24 mouse cellular contexts compared by ENCODE assay signal in the genomic region with DNA sequence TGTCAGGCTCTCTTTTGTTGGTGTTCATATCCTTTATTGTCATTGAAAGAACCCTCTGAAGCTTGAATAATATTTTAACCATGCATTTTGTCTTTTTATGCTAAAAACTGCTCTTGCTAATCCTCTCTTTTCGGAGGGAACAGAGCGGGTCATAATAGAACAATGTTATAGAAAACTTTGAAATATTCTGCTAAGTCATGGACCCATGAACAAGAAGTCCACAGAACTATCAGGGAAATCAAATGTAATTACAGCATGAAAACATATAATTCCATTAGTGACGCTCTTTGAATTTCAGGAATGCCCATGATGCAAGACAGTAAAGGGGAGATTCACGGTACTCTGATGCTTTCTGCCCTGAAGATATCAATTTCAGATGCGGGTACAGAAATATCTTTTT.
DNase-seq lines count a peak whose midpoint lies in the region; ATAC-seq and TF ChIP-seq lines count a peak whose summit lies in the region.
"Had no signal": no experiment of that assay in that cellular context is flagged by ENCODE, and none has a peak within 500 bp of the region (broad histone marks: within the 10 kb centered on the region; RNA-seq: fewer than 3 reads in every experiment).

No protein-coding gene starts in this region.

- no peak for TF ChIP-seq EP300 in liver, postnatal 0 days (IDR thresholded peaks at IDR 0.05; ENCODE audit: low read depth)

- H3K4me2 ChIP-seq in forebrain, embryonic 11.5 days (ENCODE audit: low read depth, low read length, severe bottlenecking) = no peak overlapping the region
- no peak overlapping the region for H3K4me2 ChIP-seq in forebrain, embryonic 13.5 days
- H3K4me2 ChIP-seq in midbrain, embryonic 12.5 days (replicated peaks) = no peak overlapping the region
- no peak overlapping the region for H3K4me2 ChIP-seq in midbrain, postnatal 0 days (ENCODE audit: low read depth, low read length, poor library complexity, severe bottlenecking)
- no peak overlapping the region for H3K4me2 ChIP-seq in liver, postnatal 0 days (ENCODE audit: low read depth, low read length)
- H3K4me2 ChIP-seq: embryonic facial prominence, embryonic 15.5 days; heart, embryonic 13.5 days; hindbrain, embryonic 14.5 days had no signal

- WGBS in forebrain, embryonic 11.5 days = 26% methylated on average over 5 of the region's 5 CpGs
- 14% methylated on average over 5 of the region's 5 CpGs for WGBS in forebrain, embryonic 13.5 days
- 40% methylated on average over 5 of the region's 5 CpGs for WGBS in midbrain, embryonic 12.5 days
- whole genome bisulfite sequencing in midbrain, postnatal 0 days = 39% methylated on average over 5 of the region's 5 CpGs
- WGBS in liver, postnatal 0 days (ENCODE audit: insufficient replicate concordance) = 81% methylated on average over 5 of the region's 5 CpGs

- H3K4me1 ChIP-seq in forebrain, embryonic 11.5 days (replicated peaks; ENCODE audit: control insufficient read depth, insufficient read depth, low read length) = peaks cover 3% of the 10 kb centered on the region; the same call in 1 of the 2 replicates
- H3K4me1 ChIP-seq in forebrain, embryonic 13.5 days = peaks cover 17% of the 10 kb centered on the region
- peaks cover 12% of the 10 kb centered on the region for H3K4me1 ChIP-seq in midbrain, embryonic 12.5 days
- H3K4me1 ChIP-seq in midbrain, postnatal 0 days (ENCODE audit: insufficient read depth, low read length) = no peaks in the 10 kb centered on the region
- no peaks in the 10 kb centered on the region for H3K4me1 ChIP-seq in liver, postnatal 0 days (ENCODE audit: insufficient read depth)
- H3K4me1 ChIP-seq: embryonic facial prominence, embryonic 15.5 days; heart, embryonic 13.5 days had no signal

- no peak overlapping the region for H3K4me3 ChIP-seq in forebrain, embryonic 11.5 days (ENCODE audit: low read depth, low read length)
- H3K4me3 ChIP-seq in forebrain, embryonic 13.5 days = no peak overlapping the region
- H3K4me3 ChIP-seq in midbrain, embryonic 12.5 days = no peak overlapping the region
- no peak overlapping the region for H3K4me3 ChIP-seq in midbrain, postnatal 0 days (ENCODE audit: low read depth, low read length)
- no peak overlapping the region for H3K4me3 ChIP-seq in liver, postnatal 0 days (ENCODE audit: low read depth, low read length)
- H3K4me3 ChIP-seq: embryonic facial prominence, embryonic 15.5 days; gastrocnemius, adult 2 months; heart, embryonic 13.5 days had no signal

- no peaks in the 10 kb centered on the region for H3K27me3 ChIP-seq in forebrain, embryonic 11.5 days (ENCODE audit: control insufficient read depth, insufficient read depth, low read length)
- no peaks in the 10 kb centered on the region for H3K27me3 ChIP-seq in forebrain, embryonic 13.5 days
- no peaks in the 10 kb centered on the region for H3K27me3 ChIP-seq in midbrain, embryonic 12.5 days
- H3K27me3 ChIP-seq in midbrain, postnatal 0 days (ENCODE audit: insufficient read depth, low read length) = no peaks in the 10 kb centered on the region
- no peaks in the 10 kb centered on the region for H3K27me3 ChIP-seq in liver, postnatal 0 days (ENCODE audit: insufficient read depth, low read length)
- H3K27me3 ChIP-seq: embryonic facial prominence, embryonic 15.5 days; heart, embryonic 13.5 days; Patski had no signal

- no peak overlapping the region for H3K27ac ChIP-seq in forebrain, embryonic 11.5 days (ENCODE audit: low read depth, low read length)
- H3K27ac ChIP-seq in forebrain, embryonic 13.5 days = no peak overlapping the region
- no peak overlapping the region for H3K27ac ChIP-seq in midbrain, embryonic 12.5 days (replicated peaks)
- H3K27ac ChIP-seq in midbrain, postnatal 0 days (ENCODE audit: low read depth, low read length) = no peak overlapping the region
- H3K27ac ChIP-seq in liver, postnatal 0 days (ENCODE audit: low read depth) = no peak overlapping the region
- H3K27ac ChIP-seq: embryonic facial prominence, embryonic 15.5 days; gastrocnemius, adult 2 months; heart, embryonic 13.5 days; hindbrain, embryonic 14.5 days; hindbrain, postnatal 0 days had no signal

- no peaks in the 10 kb centered on the region for H3K36me3 ChIP-seq in forebrain, embryonic 11.5 days (ENCODE audit: control insufficient read depth, insufficient read depth, low read length)
- no peaks in the 10 kb centered on the region for H3K36me3 ChIP-seq in forebrain, embryonic 13.5 days (ENCODE audit: poor library complexity, severe bottlenecking)
- H3K36me3 ChIP-seq in midbrain, embryonic 12.5 days = no peaks in the 10 kb centered on the region
- no peaks in the 10 kb centered on the region for H3K36me3 ChIP-seq in midbrain, postnatal 0 days (ENCODE audit: insufficient read depth, low read length)
- no peaks in the 10 kb centered on the region for H3K36me3 ChIP-seq in liver, postnatal 0 days (replicated peaks; ENCODE audit: insufficient read depth, low read length)
- H3K36me3 ChIP-seq: embryonic facial prominence, embryonic 15.5 days; heart, embryonic 13.5 days had no signal

- ATAC-seq in forebrain, embryonic 11.5 days (replicated peaks; ENCODE audit: low FRiP score) = peak; percentile 67
- ATAC-seq in forebrain, embryonic 13.5 days = no peak
- ATAC-seq in midbrain, embryonic 12.5 days (ENCODE audit: low FRiP score, low read depth) = 0 out of 2 replicates have a peak, but pooled peaks have one; percentile 27
- ATAC-seq in midbrain, postnatal 0 days (ENCODE audit: low FRiP score) = no peak
- ATAC-seq in liver, postnatal 0 days = no peak
- ATAC-seq: hindbrain, postnatal 0 days; inflammation-experienced regulatory T-cells, adult 6 months; intestine, embryonic 16.5 days; Patski had no signal

- no peak overlapping the region for H3K9ac ChIP-seq in forebrain, embryonic 11.5 days (ENCODE audit: low read length)
- no peak overlapping the region for H3K9ac ChIP-seq in forebrain, embryonic 13.5 days
- no peak overlapping the region for H3K9ac ChIP-seq in midbrain, embryonic 12.5 days (replicated peaks)
- no peak overlapping the region for H3K9ac ChIP-seq in midbrain, postnatal 0 days (replicated peaks; ENCODE audit: low read length, poor library complexity, severe bottlenecking)
- H3K9ac ChIP-seq in liver, postnatal 0 days (replicated peaks) = no peak overlapping the region
- H3K9ac ChIP-seq: embryonic facial prominence, embryonic 15.5 days; heart, embryonic 13.5 days; hindbrain, embryonic 14.5 days had no signal

- TF ChIP-seq CTCF in midbrain, postnatal 0 days (IDR thresholded peaks at IDR 0.05) = no peak
- no peak for TF ChIP-seq CTCF in liver, postnatal 0 days (IDR thresholded peaks at IDR 0.05; ENCODE audit: low read depth)

- no peaks in the 10 kb centered on the region for H3K9me3 ChIP-seq in forebrain, embryonic 11.5 days (ENCODE audit: control insufficient read depth, low read length)
- H3K9me3 ChIP-seq in forebrain, embryonic 13.5 days (replicated peaks) = no peaks in the 10 kb centered on the region
- H3K9me3 ChIP-seq in midbrain, embryonic 12.5 days = no peaks in the 10 kb centered on the region
- H3K9me3 ChIP-seq in midbrain, postnatal 0 days (ENCODE audit: low read length) = no peaks in the 10 kb centered on the region
- H3K9me3 ChIP-seq in liver, postnatal 0 days (ENCODE audit: low read length) = no peaks in the 10 kb centered on the region
- H3K9me3 ChIP-seq: embryonic facial prominence, embryonic 15.5 days; heart, embryonic 13.5 days had no signal

- DNase-seq in embryo, embryonic 10.5 days (ENCODE audit: low spot score) = peak; percentile 14
- DNase-seq in embryo, embryonic 9.5 days (ENCODE audit: extremely low spot score) = no peak
- DNase-seq in forebrain, embryonic 11.5 days (ENCODE audit: low spot score) = no peak
- no peak for DNase-seq in midbrain, postnatal 0 days (ENCODE audit: low spot score)
- DNase-seq in liver, postnatal 0 days = no peak
- DNase-seq: adrenal gland, postnatal 10 days; adrenal gland, postnatal 36 days; cerebellum, adult 18-20 months; cerebellum, adult 9-10 months; cerebellum, postnatal 14 days; gastrocnemius, adult 2 months; gastrocnemius, postnatal 14 days; heart, adult 11 months; heart, postnatal 14 days; heart, postnatal 4 days had no signal

Comparison
In these comparisons a context has a peak if more than half of its experiments do, and no peak if none do; other contexts are left out.
1. ATAC-seq: peak in forebrain, embryonic 11.5 days (single experiment) and midbrain, embryonic 12.5 days (single experiment); none in forebrain, embryonic 13.5 days (single experiment), midbrain, postnatal 0 days (single experiment) and liver, postnatal 0 days (single experiment).